Mouse (Mus musculus) erythroblast, embryonic 14.5 days (primary cell): ENCODE results near the gene Gm28374.

Experiments
- GATA1 ChIP-seq: IDR thresholded peaks from 2 replicates; pipeline ENCODE4 v1.6.1; 2012; ENCODE audit warnings: low read length, inconsistent platforms, mixed read lengths
- TAL1 ChIP-seq: IDR thresholded peaks from 3 replicates; pipeline ENCODE4 v1.6.1; 2012; ENCODE audit warnings: low read length, inconsistent platforms, mixed read lengths

DNA sequence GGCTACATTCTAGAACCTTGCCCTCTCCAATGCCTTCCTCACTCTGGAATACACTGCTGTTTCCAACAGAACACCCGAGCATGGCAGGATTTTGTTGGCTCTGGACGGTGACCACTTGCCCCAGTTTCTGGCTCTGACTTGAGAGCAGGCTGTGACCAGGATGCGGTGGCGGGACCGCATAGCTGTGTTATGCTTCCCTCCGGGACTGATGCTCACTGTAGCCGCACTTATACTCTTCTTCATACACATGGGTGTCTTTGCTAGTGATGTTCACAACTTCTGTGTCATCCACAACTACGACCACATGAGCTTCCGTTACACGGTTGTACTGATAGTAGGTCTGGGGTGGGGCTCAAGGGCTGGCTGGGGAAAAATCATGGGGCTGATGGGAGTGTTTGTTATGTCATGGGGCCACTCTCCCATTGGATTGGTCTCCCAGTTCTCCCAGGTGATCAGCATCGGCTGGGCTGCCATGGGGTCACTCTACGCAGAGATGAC is 2.0 kb downstream of the Gm28374 start, which contains the start of gene Tmem262:
- no peak for TF ChIP-seq GATA1
- no peak for TF ChIP-seq TAL1
